Mouse (Mus musculus) heart, embryonic 16.5 days (tissue): ENCODE measurements at regions not wholly inside any gene's neighbourhood (a gene's known extent, or its start where the extent isn't known, plus 50 kb on each side); places are given as distances from the start of the nearest gene placed in this dataset.

Experiments used
- ATAC-seq: fragments of 200-750 bp; cut with Nextera tagmentation; replicated peaks from 2 replicates; pipeline ENCODE4 v1.8.0; 2017; ENCODE audit warnings: moderate number of reproducible peaks; ENCODE audit not compliant: insufficient read depth, low FRiP score; ENCODE audit errors: extremely low read depth
- H3K27ac ChIP-seq: fragments of 300-500 bp; sonication (generic); 2 replicates; pipeline ENCODE4 v1.5.1; 2014; ENCODE audit warnings: mild to moderate bottlenecking, low read length, control low read depth, moderate library complexity
- H3K27me3 ChIP-seq: fragments of 300-500 bp; sonication (generic); 2 replicates; pipeline ENCODE4 v1.6.1; 2014; ENCODE audit warnings: low read length, mixed read lengths; ENCODE audit not compliant: control insufficient read depth, insufficient read depth
- H3K36me3 ChIP-seq: fragments of 300-500 bp; sonication (generic); 2 replicates; pipeline ENCODE4 v1.6.1; 2014; ENCODE audit not compliant: control insufficient read depth, insufficient read depth
- H3K4me1 ChIP-seq: fragments of 300-500 bp; sonication (generic); 2 replicates; pipeline ENCODE4 v1.6.1; 2014; ENCODE audit warnings: low read length, mixed read lengths; ENCODE audit not compliant: control insufficient read depth, insufficient read depth
- H3K4me2 ChIP-seq: fragments of 300-500 bp; sonication (generic); 2 replicates; pipeline ENCODE4 v1.6.1; 2014; ENCODE audit warnings: low read depth, mild to moderate bottlenecking, control low read depth, low read length
- H3K4me3 ChIP-seq: fragments of 300-500 bp; sonication (generic); 2 replicates; pipeline ENCODE4 v1.5.1; 2014; ENCODE audit warnings: mild to moderate bottlenecking, control low read depth, low read length
- H3K9ac ChIP-seq: fragments of 300-500 bp; sonication (generic); 2 replicates; pipeline ENCODE4 v1.6.1; 2014; ENCODE audit warnings: low read length, control low read depth
- H3K9me3 ChIP-seq: fragments of 300-500 bp; sonication (generic); replicated peaks from 2 replicates; pipeline ENCODE4 v1.6.1; 2016; ENCODE audit warnings: low read length; ENCODE audit not compliant: control insufficient read depth
- WGBS: fragments of 180-500 bp; shearing (Covaris S2); extraction: QIAGEN DNeasy Blood & Tissue Kit; methylation state at CpG from one replicate; pipeline ENCODE4 v1.1.7; 2014; 5-methylcytosine and 5-hydroxymethylcytosine counted together

GRCm38 (mm10) chr8:99953876-99954275 is 537.6 kb upstream of the Cdh8 start:
- Histone ChIP-seq H3K9me3 (no peaks in the 10 kb centered on the region), H3K27me3 (no peaks in the 10 kb centered on the region), H3K9ac (no peak overlapping the region), H3K4me3 (no peak overlapping the region), H3K36me3 (no peaks in the 10 kb centered on the region), H3K27ac (no peak overlapping the region), H3K4me1 (0 out of 2 replicates have a peak, but pooled peaks cover 2% of the 10 kb centered on the region), H3K4me2 (no peak overlapping the region)
- peak; percentile 32; the same call in 1 of the 2 replicates for ATAC-seq

- Histone ChIP-seq H3K9ac (no peak overlapping the region), H3K27ac (no peak overlapping the region), H3K27me3 (no peaks in the 10 kb centered on the region), H3K36me3 (no peaks in the 10 kb centered on the region), H3K4me1 (no peaks in the 10 kb centered on the region), H3K4me2 (no peak overlapping the region), H3K4me3 (no peak overlapping the region), H3K9me3 (peaks cover 2% of the 10 kb centered on the region; the same call in 1 of the 2 replicates)
- WGBS = 76% methylated on average over 5 of the region's 5 CpGs
- no peak for ATAC-seq
Observed at GRCm38 (mm10) chr8:99933159-99933558, 516.9 kb upstream of the Cdh8 start.
